Mouse (Mus musculus) liver, embryonic 13.5 days (tissue): Measurements from ENCODE around the gene Mboat2. TPM values are rescaled to one million over a fixed set of nuclear protein-coding genes. Genes with fewer than 3 reads are reported as not detected.

Experiments
- ATAC-seq: fragments of 200-750 bp; cut with Nextera tagmentation; 2 replicates; pipeline ENCODE4 v1.8.0; 2017; ENCODE audit warnings: low read depth, mild to moderate bottlenecking, moderate number of reproducible peaks, moderate library complexity
- DNase-seq: peaks from one replicate; pipeline ENCODE4 v3.0.0; 2022
- H3K27ac ChIP-seq: fragments of 300-500 bp; sonication (generic); 2 replicates; pipeline ENCODE4 v1.5.1; 2015; ENCODE audit warnings: moderate library complexity, mild to moderate bottlenecking, inconsistent platforms
- H3K27me3 ChIP-seq: fragments of 300-500 bp; sonication (generic); 2 replicates; pipeline ENCODE4 v1.6.1; 2015; ENCODE audit warnings: mild to moderate bottlenecking, inconsistent platforms
- H3K36me3 ChIP-seq: fragments of 300-500 bp; sonication (generic); 2 replicates; pipeline ENCODE4 v1.6.1; 2015; ENCODE audit warnings: mild to moderate bottlenecking, inconsistent platforms
- H3K4me1 ChIP-seq: fragments of 300-500 bp; sonication (generic); replicated peaks from 2 replicates; pipeline ENCODE4 v1.6.1; 2015; ENCODE audit warnings: inconsistent platforms
- H3K4me2 ChIP-seq: fragments of 300-500 bp; sonication (generic); 2 replicates; pipeline ENCODE4 v1.6.1; 2015; ENCODE audit warnings: inconsistent platforms, mild to moderate bottlenecking, moderate library complexity
- H3K4me3 ChIP-seq: fragments of 300-500 bp; sonication (generic); replicated peaks from 2 replicates; pipeline ENCODE4 v1.5.1; 2015; ENCODE audit warnings: mild to moderate bottlenecking, inconsistent platforms
- H3K9ac ChIP-seq: fragments of 300-500 bp; sonication (generic); 2 replicates; pipeline ENCODE4 v1.6.1; 2015; ENCODE audit warnings: mild to moderate bottlenecking, inconsistent platforms
- H3K9me3 ChIP-seq: fragments of 300-500 bp; sonication (generic); replicated peaks from 2 replicates; pipeline ENCODE4 v1.6.1; 2016; ENCODE audit warnings: inconsistent platforms
- WGBS: fragments of 180-500 bp; shearing (Covaris S2); methylation state at CpG from one replicate; pipeline ENCODE4 v1.1.7; 2015; ENCODE audit not compliant: insufficient replicate concordance; 5-methylcytosine and 5-hydroxymethylcytosine counted together
- polyA plus RNA-seq: library from polyadenylated mRNA; unstranded; fragments of >200 nt; fragmentation: Nextera tagmentation; extraction: Ambion mirVana; gene quantifications from 2 replicates; pipeline ENCODE4 v1.2.1, GENCODE M21; 2015

Gene Mboat2
- 5.3 and 5.9 TPM in 2 replicates for polyA plus RNA-seq

- DNase-seq = peak; percentile 43
- peak within 1 kb of the TSS; percentile 81 for H3K9ac ChIP-seq
- H3K9me3 ChIP-seq = no peaks in the 10 kb centered on the region
- H3K4me1 ChIP-seq = peaks cover 34% of the 10 kb centered on the region
- H3K36me3 ChIP-seq = no peaks in the 10 kb centered on the region
- ATAC-seq = peak; percentile 38
- WGBS = 2% methylated on average over 24 of the region's 24 CpGs
- H3K27ac ChIP-seq = peak within 1 kb of the TSS; percentile 39; the same call in 1 of the 2 replicates
- H3K4me2 ChIP-seq = peak within 1 kb of the TSS; percentile 100
- H3K27me3 ChIP-seq = peaks cover 21% of the 10 kb centered on the region
- peak within 1 kb of the TSS; percentile 83 for H3K4me3 ChIP-seq
Observed at GRCm38 (mm10) chr12:24830766-24831152, at the start of gene Mboat2. Gene Mboat2 (plus strand): TSS chr12:24830879.

GRCm38 (mm10) chr12:24783735-24784134 lies 46.9 kb upstream of the Mboat2 start:
- H3K4me1 ChIP-seq = no peaks in the 10 kb centered on the region; the same call in 1 of the 2 replicates
- H3K27me3 ChIP-seq = peaks cover 31% of the 10 kb centered on the region
- DNase-seq = no peak
- no peak overlapping the region for H3K4me3 ChIP-seq
- no peak for ATAC-seq
- WGBS = 48% methylated on average over 4 of the region's 4 CpGs
- no peak overlapping the region for H3K9ac ChIP-seq
- H3K4me2 ChIP-seq = no peak overlapping the region
- no peaks in the 10 kb centered on the region for H3K36me3 ChIP-seq
- H3K9me3 ChIP-seq = no peaks in the 10 kb centered on the region
- no peak overlapping the region for H3K27ac ChIP-seq

DNA sequence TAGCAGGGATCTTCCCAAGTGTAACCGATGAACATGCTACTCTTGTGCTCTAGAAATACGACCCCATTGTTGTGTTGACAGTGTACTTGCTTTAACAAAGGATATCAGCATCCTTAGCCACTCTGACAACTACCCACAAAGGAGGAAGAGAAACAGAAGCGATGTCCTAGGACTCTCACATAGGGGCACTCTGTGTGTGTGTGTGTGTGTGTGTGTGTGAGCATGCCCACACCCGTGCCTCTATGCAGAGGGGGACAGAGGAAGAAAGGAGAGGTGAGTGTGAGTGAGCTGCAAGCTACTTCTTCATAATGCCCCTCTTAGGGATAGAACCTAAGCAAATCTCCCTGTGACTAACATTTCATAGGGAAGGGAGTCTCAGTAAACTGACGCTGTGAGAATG lies 44.8 kb upstream of the Mboat2 start:
- ATAC-seq (no peak), DNase-seq (no peak)
- H3K27ac ChIP-seq = no peak overlapping the region
- H3K9ac ChIP-seq = no peak overlapping the region
- H3K4me1 ChIP-seq = no peaks in the 10 kb centered on the region
- H3K36me3 ChIP-seq = no peaks in the 10 kb centered on the region
- WGBS = 52% methylated on average over 5 of the region's 5 CpGs
- H3K9me3 ChIP-seq = no peaks in the 10 kb centered on the region
- H3K4me3 ChIP-seq = no peak overlapping the region
- peaks cover 27% of the 10 kb centered on the region for H3K27me3 ChIP-seq
- H3K4me2 ChIP-seq = no peak overlapping the region

- H3K4me1 ChIP-seq = no peaks in the 10 kb centered on the region
- WGBS = 30% methylated on average over 4 of the region's 4 CpGs
- H3K27ac ChIP-seq = no peak overlapping the region
- ATAC-seq (no peak), DNase-seq (no peak)
- no peak overlapping the region for H3K4me2 ChIP-seq
- H3K4me3 ChIP-seq = no peak overlapping the region
- H3K9me3 ChIP-seq = no peaks in the 10 kb centered on the region
- no peak overlapping the region for H3K9ac ChIP-seq
- H3K27me3 ChIP-seq = peaks cover 22% of the 10 kb centered on the region
- no peaks in the 10 kb centered on the region for H3K36me3 ChIP-seq
Observed at GRCm38 (mm10) chr12:24786316-24786715, 44.4 kb upstream of the Mboat2 start.

DNA sequence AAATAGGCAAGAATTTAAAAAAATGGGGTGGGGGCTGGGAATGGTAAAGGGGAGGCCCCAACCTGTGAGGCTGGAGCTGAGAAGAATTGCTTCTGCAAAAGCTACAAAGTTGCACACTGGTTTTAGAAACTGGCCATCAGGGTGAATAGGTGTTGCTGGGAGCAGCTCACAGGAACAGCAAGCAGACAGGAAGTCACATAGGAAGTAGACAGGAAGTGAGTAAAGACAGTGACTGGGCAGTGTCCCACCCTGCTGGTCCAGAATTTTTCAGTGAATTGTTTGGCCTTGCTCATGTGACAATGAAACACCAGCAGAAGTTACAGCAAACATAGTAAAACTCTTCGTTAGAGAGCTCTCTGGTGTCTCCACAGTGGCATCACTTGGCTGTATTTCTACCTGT lies 41.0 kb upstream of the Mboat2 start:
- Histone ChIP-seq H3K9ac (no peak overlapping the region), H3K4me3 (no peak overlapping the region), H3K9me3 (no peaks in the 10 kb centered on the region), H3K36me3 (no peaks in the 10 kb centered on the region), H3K27ac (no peak overlapping the region), H3K27me3 (peaks cover 3% of the 10 kb centered on the region; the same call in 1 of the 2 replicates), H3K4me1 (no peaks in the 10 kb centered on the region), H3K4me2 (no peak overlapping the region)
- ATAC-seq = no peak
- WGBS = 59% methylated on average over 1 of the region's 1 CpGs
- no peak for DNase-seq

GRCm38 (mm10) chr12:24811230-24811629 lies 19.4 kb upstream of the Mboat2 start:
- no peak overlapping the region for H3K9ac ChIP-seq
- 6% methylated on average over 1 of the region's 1 CpGs for WGBS
- H3K27me3 ChIP-seq = peaks cover 3% of the 10 kb centered on the region; the same call in 1 of the 2 replicates
- H3K4me3 ChIP-seq = no peak overlapping the region
- peak; percentile 32 for DNase-seq
- H3K9me3 ChIP-seq = peaks cover 6% of the 10 kb centered on the region
- peak; percentile 82 for ATAC-seq
- H3K4me1 ChIP-seq = peaks cover 22% of the 10 kb centered on the region
- no peaks in the 10 kb centered on the region for H3K36me3 ChIP-seq
- no peak overlapping the region for H3K4me2 ChIP-seq
- no peak overlapping the region for H3K27ac ChIP-seq

DNA sequence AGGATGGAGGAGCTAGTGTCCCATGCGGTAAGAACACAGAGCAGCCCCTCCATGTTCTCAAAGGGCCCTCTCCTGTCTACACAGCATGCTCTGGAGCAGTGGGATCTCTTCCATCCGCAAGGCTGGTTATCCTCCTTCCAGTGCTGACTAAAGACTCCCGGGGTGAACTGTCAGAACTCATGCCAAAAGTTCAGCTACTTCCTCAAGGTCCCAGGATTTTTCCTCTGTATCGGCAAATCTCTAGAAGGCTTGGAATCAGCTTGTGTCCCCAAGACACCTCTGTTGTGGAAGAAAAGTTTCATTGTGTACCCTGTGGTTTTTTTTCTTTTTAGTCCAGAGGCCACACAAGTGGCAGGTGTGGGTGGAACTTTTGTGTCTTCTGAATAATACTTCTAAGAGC lies 18.8 kb upstream of the Mboat2 start:
- Histone ChIP-seq H3K4me1 (peaks cover 26% of the 10 kb centered on the region), H3K4me3 (no peak overlapping the region), H3K27ac (no peak overlapping the region), H3K4me2 (no peak overlapping the region), H3K9ac (no peak overlapping the region), H3K36me3 (no peaks in the 10 kb centered on the region), H3K27me3 (peaks cover 3% of the 10 kb centered on the region; the same call in 1 of the 2 replicates), H3K9me3 (peaks cover 6% of the 10 kb centered on the region)
- DNase-seq (no peak), ATAC-seq (no peak)
- WGBS = 77% methylated on average over 4 of the region's 4 CpGs

- H3K4me1 ChIP-seq = peaks cover 6% of the 10 kb centered on the region
- ATAC-seq (no peak), DNase-seq (no peak)
- H3K4me2 ChIP-seq = no peak overlapping the region
- H3K9me3 ChIP-seq = no peaks in the 10 kb centered on the region
- H3K27me3 ChIP-seq = peaks cover 3% of the 10 kb centered on the region; the same call in 1 of the 2 replicates
- H3K9ac ChIP-seq = no peak overlapping the region
- H3K27ac ChIP-seq = no peak overlapping the region
- H3K4me3 ChIP-seq = no peak overlapping the region
- no peaks in the 10 kb centered on the region for H3K36me3 ChIP-seq
- WGBS = 31% methylated on average over 2 of the region's 2 CpGs
Observed at GRCm38 (mm10) chr12:24822831-24823230, 7.8 kb upstream of the Mboat2 start.

GRCm38 (mm10) chr12:24823636-24824354 lies 6.9 kb upstream of the Mboat2 start:
- no peak overlapping the region for H3K4me3 ChIP-seq
- peaks cover 3% of the 10 kb centered on the region; the same call in 1 of the 2 replicates for H3K27me3 ChIP-seq
- ATAC-seq (no peak), DNase-seq (no peak)
- no peak overlapping the region for H3K9ac ChIP-seq
- 63% methylated on average over 3 of the region's 3 CpGs for WGBS
- H3K9me3 ChIP-seq = no peaks in the 10 kb centered on the region
- no peaks in the 10 kb centered on the region for H3K36me3 ChIP-seq
- peaks cover 6% of the 10 kb centered on the region for H3K4me1 ChIP-seq
- H3K4me2 ChIP-seq = no peak overlapping the region
- no peak overlapping the region for H3K27ac ChIP-seq

DNA sequence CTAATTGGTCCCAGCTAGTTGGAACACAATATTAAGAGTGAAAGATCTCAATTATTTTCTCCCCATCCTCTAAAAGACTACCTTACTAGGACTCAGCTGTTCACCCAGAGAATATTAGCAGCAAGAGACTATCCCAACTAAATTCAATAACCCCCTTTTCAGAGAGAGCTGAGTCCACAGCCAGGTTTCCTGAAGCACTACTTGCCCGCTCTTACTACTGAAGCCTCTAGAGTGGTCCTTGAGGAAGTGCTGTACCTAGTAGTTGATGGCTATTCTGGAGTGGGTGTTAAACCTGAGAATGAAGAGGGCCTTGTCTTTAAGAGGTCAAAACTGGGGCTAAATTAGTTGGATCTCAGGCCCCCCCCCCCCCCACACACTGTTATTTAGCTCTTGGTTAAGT lies 593 bp upstream of the Mboat2 start:
- WGBS = 77% methylated on average over 1 of the region's 1 CpGs
- H3K4me2 ChIP-seq = peak overlapping the region; percentile 100; the same call in 1 of the 2 replicates
- peaks cover 21% of the 10 kb centered on the region for H3K27me3 ChIP-seq
- H3K9me3 ChIP-seq = no peaks in the 10 kb centered on the region
- no peak for DNase-seq
- H3K4me3 ChIP-seq = no peak overlapping the region; the same call in 1 of the 2 replicates
- H3K27ac ChIP-seq = no peak overlapping the region
- H3K36me3 ChIP-seq = no peaks in the 10 kb centered on the region
- H3K4me1 ChIP-seq = peaks cover 34% of the 10 kb centered on the region
- ATAC-seq = no peak
- H3K9ac ChIP-seq = no peak overlapping the region

GRCm38 (mm10) chr12:24831153-24831963 lies 679 bp downstream of the Mboat2 start:
- under 1% methylated on average over 73 of the region's 95 CpGs for WGBS
- ATAC-seq (peak; percentile 87), DNase-seq (peak; percentile 64)
- H3K27me3 ChIP-seq = peaks cover 21% of the 10 kb centered on the region
- peaks cover 34% of the 10 kb centered on the region for H3K4me1 ChIP-seq
- no peaks in the 10 kb centered on the region for H3K36me3 ChIP-seq
- peak overlapping the region; percentile 83 for H3K4me3 ChIP-seq
- H3K9ac ChIP-seq = peak overlapping the region; percentile 81
- no peaks in the 10 kb centered on the region for H3K9me3 ChIP-seq
- H3K4me2 ChIP-seq = peak overlapping the region; percentile 100
- H3K27ac ChIP-seq = peak overlapping the region; percentile 39; the same call in 1 of the 2 replicates
